Mouse (Mus musculus): ENCODE data around the gene Nrbf2. TPM values are rescaled to one million over a fixed set of nuclear protein-coding genes. Genes with fewer than 3 reads are reported as not detected.

The Nrbf2 gene
- 57.4 TPM for polyA plus RNA-seq (2017; shearing (Covaris generic))

GRCm38 (mm10) chr10:67285176-67285814, at the start of gene Nrbf2:
Gene Nrbf2, minus strand, starts transcription at chr10:67285305.

Other genes with a start within 250 kb of the Nrbf2 start
- 44.4 TPM for gene Jmjd1c, start 189.2 kb downstream of the Nrbf2 start, polyA plus RNA-seq (2017; shearing (Covaris generic))
- gene Reep3, start 188.4 kb downstream of the Nrbf2 start, polyA plus RNA-seq (2017; shearing (Covaris generic)): 7.4 TPM